Mouse (Mus musculus): ENCODE measurements around the gene Itgb3bp. TPM values are rescaled to one million over a fixed set of nuclear protein-coding genes. Genes with fewer than 3 reads are reported as not detected.

The Itgb3bp gene
- polyA plus RNA-seq, 1 experiment from 2014 or later = 33.6 TPM

Other genes starting within 250 kb of the Itgb3bp start
- gene Alg6, start 214.1 kb downstream of the Itgb3bp start, polyA plus RNA-seq (2016; fragmentation: Nextera tagmentation; extraction: Ambion mirVana) = 13.4 and 13.7 TPM in 2 replicates
- 16.9 and 26.9 TPM in 2 replicates for gene Efcab7, start 100.6 kb downstream of the Itgb3bp start, polyA plus RNA-seq (2016; fragmentation: Nextera tagmentation; extraction: Ambion mirVana)
- gene Pgm1, start 399 bp downstream of the Itgb3bp start, polyA plus RNA-seq (2016; fragmentation: Nextera tagmentation; extraction: Ambion mirVana) = 41.1 and 41.8 TPM in 2 replicates
- gene Ror1, start 166.0 kb upstream of the Itgb3bp start, polyA plus RNA-seq (2016; fragmentation: Nextera tagmentation; extraction: Ambion mirVana) = 4.3 and 5.6 TPM in 2 replicates

Data from neural tube, embryonic 12.5 days (tissue).